Mouse (Mus musculus): ENCODE results near the gene Troap.

DNA sequence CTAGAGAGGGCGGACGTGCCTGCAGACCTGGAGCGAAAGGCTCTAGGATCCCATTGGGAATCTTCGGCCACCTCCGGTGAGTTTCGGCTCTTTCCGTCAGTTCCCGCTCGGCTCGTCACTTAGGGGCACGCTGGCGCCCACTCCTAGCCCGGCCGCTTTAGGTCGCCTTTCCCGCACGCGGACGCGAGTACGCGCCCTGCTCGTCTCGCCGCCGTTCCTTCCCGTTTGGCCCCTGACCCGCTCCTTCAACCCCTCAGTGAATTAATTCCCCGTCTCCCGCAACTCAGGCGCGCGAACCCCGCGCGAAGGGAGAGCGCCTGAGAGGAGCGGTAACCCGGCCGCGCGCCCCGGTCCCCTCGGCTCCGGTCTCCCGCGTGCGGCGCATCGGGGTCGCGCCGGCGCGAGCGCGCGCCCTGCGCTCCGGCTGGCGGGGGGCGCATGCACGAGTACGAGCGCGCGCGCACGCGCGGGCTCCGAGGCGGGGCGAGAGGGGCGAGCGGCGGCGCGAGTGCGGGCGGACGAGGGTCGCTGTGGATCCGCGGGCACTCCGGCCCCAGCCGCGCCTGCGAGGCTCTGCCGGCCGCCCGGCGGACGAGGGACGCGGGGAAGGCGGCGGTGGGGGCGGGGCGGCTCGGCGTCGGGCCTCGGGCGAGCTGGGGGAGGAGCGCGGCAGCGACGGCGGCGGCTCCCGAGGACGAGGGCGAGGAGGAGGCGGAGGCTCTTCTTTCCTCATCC, 51.9 kb downstream of the Troap start:
- no peak for TF ChIP-seq CTCF (IDR thresholded peaks at IDR 0.05; ENCODE audit: low read depth, low read length)
- TF ChIP-seq TAL1 (conservative IDR thresholded peaks at IDR 0.05; ENCODE audit: low read depth, low read length), result no peak
- no peak for TF ChIP-seq GATA1 (IDR thresholded peaks at IDR 0.05; ENCODE audit: borderline replicate concordance, low read length)
- TF ChIP-seq POLR2AphosphoS5 (IDR thresholded peaks at IDR 0.05; ENCODE audit: insufficient replicate concordance, low read depth, low read length), result no peak
